Mouse (Mus musculus): Measurements from ENCODE around the gene Pla2g5.

GRCm38 (mm10) chr4:138806160-138806559 is 57.1 kb downstream of the Pla2g5 start:
- TF ChIP-seq CTCF (IDR thresholded peaks at IDR 0.05) (no peak), EP300 (IDR thresholded peaks at IDR 0.05; ENCODE audit: insufficient read depth, low read depth, low read length) (no peak)
